Mouse (Mus musculus): ENCODE measurements around the gene Pgbd1. TPM values are rescaled to one million over a fixed set of nuclear protein-coding genes. Genes with fewer than 3 reads are reported as not detected.
"Not testable (repeated sequence)": the region's sequence is repeated elsewhere in the genome, so short reads cannot be mapped to it uniquely, and the experiment has no call there.

Pgbd1 gene
- polyA plus RNA-seq, 1 experiment from 2014 or later, result 4.2 TPM

GRCm38 (mm10) chr13:21408805-21409459, 31.9 kb downstream of the Pgbd1 start:
- Histone ChIP-seq H3K36me3 (no peaks in the 10 kb centered on the region), H3K9ac (peak overlapping the region; percentile 83), H3K4me1 (replicated peaks) (peaks cover 9% of the 10 kb centered on the region), H3K4me3 (peak overlapping the region; percentile 54), H3K4me2 (peak overlapping the region; percentile 70), H3K27me3 (peaks cover 7% of the 10 kb centered on the region), H3K9me3 (no peaks in the 10 kb centered on the region), H3K27ac (peak overlapping the region; percentile 90)
- ATAC-seq (ENCODE audit: low FRiP score), result peak; percentile 81
- 55% methylated on average over 11 of the region's 11 CpGs for WGBS

GRCm38 (mm10) chr13:21407969-21408804, 32.7 kb downstream of the Pgbd1 start:
- ATAC-seq (ENCODE audit: low FRiP score), result peak; percentile 97
- Histone ChIP-seq H3K27me3 (peaks cover 7% of the 10 kb centered on the region), H3K4me2 (peak overlapping the region; percentile 70), H3K27ac (peak overlapping the region; percentile 90), H3K4me3 (peak overlapping the region; percentile 54), H3K36me3 (no peaks in the 10 kb centered on the region), H3K4me1 (replicated peaks) (peaks cover 9% of the 10 kb centered on the region), H3K9me3 (no peaks in the 10 kb centered on the region), H3K9ac (peak overlapping the region; percentile 83)
- WGBS, result 5% methylated on average over 27 of the region's 27 CpGs

DNA sequence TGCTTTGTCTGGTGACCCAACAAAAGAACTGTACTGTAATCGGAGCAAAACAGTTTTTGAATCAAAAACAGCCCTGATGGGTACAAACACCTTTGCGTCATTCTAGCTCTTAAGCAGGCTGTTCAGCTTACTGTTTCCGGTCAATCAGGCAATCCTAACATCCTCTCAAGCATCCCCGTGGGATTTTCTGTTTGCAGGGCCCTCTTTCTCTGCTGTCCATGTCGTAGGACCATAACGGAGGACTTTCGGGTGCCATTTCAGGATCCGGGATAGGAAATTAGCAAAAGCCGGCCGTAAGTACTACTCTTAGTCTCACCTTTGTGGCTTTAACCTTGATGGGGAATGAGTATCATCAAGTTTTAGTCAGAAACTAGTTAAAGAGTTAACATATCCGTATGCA, 33.5 kb downstream of the Pgbd1 start:
- peaks cover 9% of the 10 kb centered on the region for H3K4me1 ChIP-seq (replicated peaks)
- H3K4me3 ChIP-seq, result no peak overlapping the region
- 80% methylated on average over 11 of the region's 11 CpGs for WGBS
- H3K9me3 ChIP-seq, result no peaks in the 10 kb centered on the region
- no peak for ATAC-seq (ENCODE audit: low FRiP score)
- no peak overlapping the region for H3K9ac ChIP-seq
- peak overlapping the region; percentile 70 for H3K4me2 ChIP-seq
- H3K27me3 ChIP-seq, result peaks cover 7% of the 10 kb centered on the region
- H3K36me3 ChIP-seq, result no peaks in the 10 kb centered on the region
- H3K27ac ChIP-seq, result no peak overlapping the region

DNA sequence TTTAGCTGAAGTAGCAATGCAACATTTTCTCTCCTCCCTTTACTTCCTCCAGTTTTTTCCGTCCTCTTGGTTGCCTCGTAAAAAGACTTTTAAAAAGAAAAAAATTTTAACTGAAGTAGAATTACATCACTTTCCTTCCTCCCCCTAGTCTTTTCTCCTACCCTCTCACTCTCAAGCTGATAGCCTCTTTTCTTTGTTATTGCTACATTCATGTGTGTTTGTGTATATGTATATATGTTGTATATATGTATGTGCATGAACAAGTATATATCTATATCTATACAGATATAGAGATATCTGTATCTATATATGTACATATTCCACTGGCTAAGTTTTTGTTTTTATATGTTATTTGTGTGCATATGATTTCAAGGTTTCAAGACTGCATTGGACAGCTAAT, 38.0 kb downstream of the Pgbd1 start:
- ATAC-seq (ENCODE audit: low FRiP score), result peak; percentile 73

GRCm38 (mm10) chr13:21402287-21402846, 38.5 kb downstream of the Pgbd1 start, which contains the start of gene Zkscan3:
Gene Zkscan3, minus strand, starts transcription at chr13:21402755.
- Histone ChIP-seq H3K36me3 (peaks cover 13% of the 10 kb centered on the region), H3K4me2 (peak within 1 kb of the TSS; percentile 82), H3K4me3 (peak within 1 kb of the TSS; percentile 79), H3K27me3 (peaks cover 7% of the 10 kb centered on the region), H3K4me1 (replicated peaks) (peaks cover 28% of the 10 kb centered on the region), H3K9ac (peak within 1 kb of the TSS; percentile 85), H3K27ac (peak within 1 kb of the TSS; percentile 67), H3K9me3 (no peaks in the 10 kb centered on the region)
- WGBS, result under 1% methylated on average over 35 of the region's 35 CpGs
- ATAC-seq (ENCODE audit: low FRiP score), result peak; percentile 96

More for the DNA sequence above, 38.0 kb downstream of the Pgbd1 start:
- Histone ChIP-seq H3K9me3 (no peaks in the 10 kb centered on the region), H3K27ac (no peak overlapping the region), H3K4me1 (replicated peaks) (peaks cover 33% of the 10 kb centered on the region), H3K9ac (peak overlapping the region; percentile 85), H3K27me3 (peaks cover 7% of the 10 kb centered on the region), H3K4me2 (peak overlapping the region; percentile 82), H3K4me3 (peak overlapping the region; percentile 79), H3K36me3 (peaks cover 13% of the 10 kb centered on the region)
- 0% methylated on average over 2 of the region's 2 CpGs for WGBS

DNA sequence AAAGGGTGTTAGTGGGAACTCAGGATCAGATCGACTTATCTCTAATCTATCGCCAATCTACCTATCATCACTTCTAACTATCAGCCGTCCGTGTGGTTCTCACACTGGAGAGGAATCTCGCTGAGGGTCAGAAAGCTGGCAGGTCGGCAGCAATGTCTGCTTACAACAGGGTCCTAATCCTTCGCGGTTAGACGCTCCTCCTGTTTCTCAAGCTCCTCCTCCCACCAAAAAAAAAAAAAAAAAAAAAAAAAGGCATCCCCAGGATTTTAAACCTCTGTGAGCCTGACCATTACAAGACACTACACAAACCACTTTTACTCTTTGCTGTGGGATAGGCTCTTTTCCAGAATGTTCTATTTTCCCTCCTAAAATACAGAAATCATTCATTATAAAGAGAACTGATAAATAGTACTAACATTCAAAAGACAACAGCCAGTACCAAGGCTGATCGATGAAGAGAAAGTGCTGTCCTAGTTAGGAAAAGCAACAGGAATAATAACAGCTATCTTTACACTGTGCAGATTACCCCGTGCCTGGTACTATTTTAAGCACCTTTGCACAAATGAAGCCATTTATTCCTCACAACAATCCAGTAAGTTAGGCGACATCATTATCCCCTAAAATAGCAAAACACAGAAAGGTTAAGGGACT, 39.1 kb downstream of the Pgbd1 start:
- Histone ChIP-seq H3K4me3 (peak overlapping the region; percentile 79), H3K4me1 (replicated peaks) (peaks cover 27% of the 10 kb centered on the region), H3K36me3 (peaks cover 16% of the 10 kb centered on the region), H3K9me3 (no peaks in the 10 kb centered on the region), H3K27ac (peak overlapping the region; percentile 67; the same call in 1 of the 2 replicates), H3K9ac (peak overlapping the region; percentile 85), H3K4me2 (peak overlapping the region; percentile 82), H3K27me3 (peaks cover 7% of the 10 kb centered on the region)
- peak; percentile 50 for ATAC-seq (ENCODE audit: low FRiP score)
- WGBS, result 19% methylated on average over 12 of the region's 12 CpGs

- ATAC-seq (ENCODE audit: low FRiP score), result no peak
- H3K9ac ChIP-seq, result peak overlapping the region; percentile 85
Observed at GRCm38 (mm10) chr13:21401166-21401565, 39.7 kb downstream of the Pgbd1 start.

DNA sequence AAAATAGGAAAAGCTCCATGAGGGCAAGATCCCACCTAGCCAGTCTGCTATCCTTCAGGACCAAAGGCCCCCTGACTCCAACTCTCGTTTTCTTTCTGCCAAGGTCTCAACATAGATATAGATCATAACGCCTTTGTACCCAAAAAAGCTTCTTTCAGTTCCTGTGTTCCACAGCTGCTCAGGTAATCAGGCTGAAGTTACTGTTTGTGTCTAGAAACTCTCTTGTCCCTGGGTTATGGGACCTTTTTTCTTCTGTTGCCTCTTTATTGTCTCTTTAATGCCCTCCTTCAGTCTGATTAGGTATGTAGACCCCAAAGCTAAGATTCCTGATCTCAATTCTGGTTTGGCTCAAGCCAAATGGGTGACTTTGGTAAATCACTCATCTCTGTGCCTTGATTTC, 43.4 kb downstream of the Pgbd1 start:
- Histone ChIP-seq H3K4me3 (no peak overlapping the region), H3K9ac (no peak overlapping the region), H3K9me3 (no peaks in the 10 kb centered on the region), H3K36me3 (peaks cover 54% of the 10 kb centered on the region), H3K4me2 (no peak overlapping the region), H3K27me3 (no peaks in the 10 kb centered on the region), H3K4me1 (replicated peaks) (peaks cover 27% of the 10 kb centered on the region), H3K27ac (no peak overlapping the region)
- no peak for ATAC-seq (ENCODE audit: low FRiP score)
- 88% methylated on average over 2 of the region's 2 CpGs for WGBS

More at GRCm38 (mm10) chr13:21401166-21401565, 39.7 kb downstream of the Pgbd1 start:
- Histone ChIP-seq H3K4me2 (peak overlapping the region; percentile 82), H3K4me3 (peak overlapping the region; percentile 79), H3K36me3 (peaks cover 22% of the 10 kb centered on the region), H3K27ac (no peak overlapping the region), H3K27me3 (peaks cover 7% of the 10 kb centered on the region), H3K9me3 (no peaks in the 10 kb centered on the region), H3K4me1 (replicated peaks) (peaks cover 27% of the 10 kb centered on the region)
- WGBS, result 84% methylated on average over 3 of the region's 3 CpGs

DNA sequence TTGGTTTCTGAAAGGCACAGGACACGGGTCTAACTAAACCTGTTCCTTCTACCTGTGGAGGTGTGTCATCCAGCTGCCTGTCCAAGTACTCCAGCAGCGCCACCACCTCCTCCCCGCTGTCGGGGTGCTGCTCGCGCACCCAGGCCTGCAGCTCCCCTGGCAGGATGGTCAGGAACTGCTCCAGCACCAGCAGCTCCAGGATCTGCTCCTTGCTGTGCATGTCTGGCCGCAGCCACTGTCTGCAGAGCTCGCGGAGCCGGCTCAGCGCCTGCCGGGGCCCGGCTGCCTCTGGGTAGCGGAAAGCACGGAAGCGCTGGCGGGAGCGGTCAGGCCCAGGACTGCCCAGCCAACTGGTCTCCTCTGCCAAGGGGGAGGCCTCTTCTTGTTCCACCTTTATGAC, 44.8 kb downstream of the Pgbd1 start:
- H3K36me3 ChIP-seq, result peaks cover 68% of the 10 kb centered on the region
- WGBS, result 95% methylated on average over 18 of the region's 18 CpGs
- not testable (repeated sequence) for H3K27me3 ChIP-seq, H3K4me2 ChIP-seq, H3K4me3 ChIP-seq, H3K9ac ChIP-seq, H3K9me3 ChIP-seq, H3K27ac ChIP-seq
- peak; percentile 17; the same call in 1 of the 2 replicates for ATAC-seq (ENCODE audit: low FRiP score)
- peaks cover 20% of the 10 kb centered on the region for H3K4me1 ChIP-seq (replicated peaks)

DNA sequence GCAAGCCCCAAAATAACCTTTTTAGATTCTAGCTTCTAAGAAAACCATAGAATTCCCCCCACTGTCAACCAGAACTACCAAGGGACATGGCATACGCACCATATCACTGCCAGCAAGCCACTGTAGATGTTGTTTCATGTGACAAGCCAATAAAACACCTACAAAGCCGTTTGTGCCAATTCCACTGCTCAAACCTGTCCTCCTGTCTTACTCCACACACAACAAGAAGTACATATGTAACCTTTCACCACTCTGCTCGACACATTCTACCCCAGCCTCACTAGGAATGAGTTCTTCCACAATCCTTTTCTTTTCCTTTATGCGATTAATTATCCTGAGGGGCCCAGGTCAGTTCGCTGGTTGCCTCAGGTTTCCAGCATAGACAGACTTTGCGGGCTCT, 45.2 kb downstream of the Pgbd1 start:
- no peak overlapping the region for H3K4me2 ChIP-seq
- no peak overlapping the region for H3K27ac ChIP-seq
- H3K9me3 ChIP-seq, result no peaks in the 10 kb centered on the region
- no peak overlapping the region for H3K4me3 ChIP-seq
- H3K36me3 ChIP-seq, result peaks cover 72% of the 10 kb centered on the region
- H3K4me1 ChIP-seq (replicated peaks), result peaks cover 16% of the 10 kb centered on the region
- WGBS, result 94% methylated on average over 6 of the region's 6 CpGs
- H3K9ac ChIP-seq, result no peak overlapping the region
- ATAC-seq (ENCODE audit: low FRiP score), result no peak
- H3K27me3 ChIP-seq, result no peaks in the 10 kb centered on the region

DNA sequence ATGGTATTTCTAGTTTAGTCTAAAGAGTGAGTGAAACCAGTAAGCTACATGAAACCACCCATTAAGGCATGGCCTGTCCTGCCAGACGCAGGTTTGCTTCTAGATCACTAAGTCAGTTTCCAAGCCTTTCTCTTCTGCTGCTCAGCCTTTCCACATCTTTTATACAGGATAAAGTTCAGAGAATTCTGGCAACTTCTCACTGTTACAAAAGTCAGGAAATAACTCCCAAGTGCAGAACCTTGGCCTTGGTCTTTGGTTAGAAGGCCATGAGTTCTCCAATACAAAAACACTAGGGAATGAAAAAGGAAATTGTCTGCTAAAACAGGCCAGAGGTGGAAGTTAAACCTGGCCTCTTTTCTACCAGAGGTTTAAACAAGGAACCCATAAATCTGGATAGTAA, 45.6 kb downstream of the Pgbd1 start:
- Histone ChIP-seq H3K27me3 (no peaks in the 10 kb centered on the region), H3K9me3 (no peaks in the 10 kb centered on the region), H3K4me3 (no peak overlapping the region), H3K9ac (no peak overlapping the region), H3K27ac (no peak overlapping the region), H3K4me1 (replicated peaks) (peaks cover 13% of the 10 kb centered on the region), H3K4me2 (no peak overlapping the region), H3K36me3 (peaks cover 76% of the 10 kb centered on the region)
- ATAC-seq (ENCODE audit: low FRiP score), result no peak
- WGBS, result 98% methylated on average over 1 of the region's 1 CpGs

GRCm38 (mm10) chr13:21377773-21378172, 63.1 kb downstream of the Pgbd1 start:
- Histone ChIP-seq H3K4me2 (no peak overlapping the region), H3K4me3 (no peak overlapping the region), H3K4me1 (replicated peaks) (no peaks in the 10 kb centered on the region), H3K27me3 (no peaks in the 10 kb centered on the region), H3K9ac (no peak overlapping the region), H3K36me3 (peaks cover 6% of the 10 kb centered on the region; the same call in 1 of the 2 replicates), H3K9me3 (no peaks in the 10 kb centered on the region), H3K27ac (no peak overlapping the region)
- 90% methylated on average over 2 of the region's 2 CpGs for WGBS
- ATAC-seq (ENCODE audit: low FRiP score), result no peak
